Mouse (Mus musculus) layer of hippocampus, postnatal 36 days (tissue): ENCODE measurements at regions not wholly inside any gene's neighbourhood (a gene's known extent, or its start where the extent isn't known, plus 50 kb on each side); places are given as distances from the start of the nearest gene placed in this dataset.

Experiments
- DNase-seq, 2 experiments: peaks; one replicate each; pipeline ENCODE4 v3.0.0; 2022

DNA sequence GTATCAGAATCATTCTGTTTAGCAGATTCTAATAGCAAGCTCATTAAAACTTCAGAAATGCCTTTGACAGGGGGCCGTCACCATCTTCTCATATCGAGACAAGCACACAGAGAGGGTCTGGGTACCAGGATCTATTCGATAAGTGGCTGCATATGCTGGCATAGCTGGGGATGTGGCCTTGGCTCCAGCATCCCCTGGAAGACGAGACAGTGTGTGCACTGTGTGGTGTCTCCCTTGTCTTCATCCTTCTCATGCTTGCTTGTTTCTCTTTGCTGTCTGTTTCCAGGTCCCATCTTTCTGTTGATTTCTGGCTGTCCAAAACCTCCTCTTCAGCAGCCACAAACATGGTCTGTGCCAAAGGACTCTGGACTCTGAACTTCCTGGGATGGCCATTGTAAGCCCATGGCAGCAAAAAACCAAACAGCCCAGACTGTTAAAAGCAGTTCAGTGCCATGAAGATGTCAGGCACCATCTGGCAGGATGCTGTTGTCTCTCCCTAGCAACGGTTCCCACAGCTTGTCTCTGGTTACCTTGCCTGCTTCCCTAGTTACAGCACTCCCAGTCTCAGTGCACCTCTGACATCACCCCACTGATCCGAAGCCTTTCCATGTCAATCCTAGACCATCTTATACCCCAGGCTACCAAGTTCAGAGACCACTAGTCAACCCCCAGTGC, 56.5 kb downstream of the Kctd12 start:
- peak; percentile 60 to 65 for DNase-seq

DNA sequence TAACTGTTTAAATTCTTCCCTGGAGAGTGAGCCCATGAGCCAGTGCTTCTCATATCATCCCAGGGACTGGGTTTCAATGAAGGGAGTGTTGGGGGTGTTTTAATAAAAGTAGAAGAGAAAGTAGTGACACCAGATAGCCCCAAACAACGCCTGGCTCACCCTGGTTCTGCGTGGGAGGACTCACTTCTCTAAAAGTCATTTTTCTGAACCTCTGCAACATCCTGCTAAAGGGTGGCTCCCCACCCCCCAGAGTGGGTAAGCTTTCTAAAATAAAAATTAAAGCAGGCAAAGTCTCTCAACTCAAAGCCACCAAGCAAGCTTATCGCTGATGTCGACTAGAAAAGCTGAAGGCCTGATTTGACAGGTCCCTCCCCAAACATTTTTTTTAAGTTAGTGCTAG, 57.8 kb downstream of the Kctd12 start:
- no peak for DNase-seq

- DNase-seq, result no peak
These were observed 59.9 kb downstream of the Kctd12 start for GRCm38 (mm10) chr14:102922496-102922993.

DNA sequence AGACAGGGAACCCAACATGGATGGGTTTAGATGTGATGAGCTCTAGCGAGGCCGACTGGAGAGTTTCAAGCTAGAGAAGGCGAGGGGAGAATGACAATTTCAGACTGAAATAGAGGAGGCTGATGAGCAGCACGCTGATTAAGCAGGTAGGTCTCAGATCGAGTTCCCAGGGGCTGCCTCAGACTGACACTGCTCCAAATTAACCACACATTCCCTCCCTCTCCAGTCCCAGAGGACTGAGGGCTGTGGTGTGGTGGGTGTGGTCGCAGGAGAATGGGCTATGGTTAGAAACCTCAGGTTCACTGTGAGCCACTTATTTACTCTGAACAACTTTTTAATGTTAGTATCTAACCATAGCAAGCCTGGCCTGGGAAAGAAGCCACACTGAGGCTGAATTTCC, 62.0 kb downstream of the Kctd12 start:
- DNase-seq, result no peak

- no peak for DNase-seq
These were observed 63.1 kb downstream of the Kctd12 start for GRCm38 (mm10) chr14:102919261-102919801.

- DNase-seq, result no peak
These were observed 64.5 kb downstream of the Kctd12 start for GRCm38 (mm10) chr14:102917929-102918328.

GRCm38 (mm10) chr14:102915918-102916317, 66.5 kb downstream of the Kctd12 start:
- DNase-seq, result peak in 1 of 2 experiments; percentile 24

DNA sequence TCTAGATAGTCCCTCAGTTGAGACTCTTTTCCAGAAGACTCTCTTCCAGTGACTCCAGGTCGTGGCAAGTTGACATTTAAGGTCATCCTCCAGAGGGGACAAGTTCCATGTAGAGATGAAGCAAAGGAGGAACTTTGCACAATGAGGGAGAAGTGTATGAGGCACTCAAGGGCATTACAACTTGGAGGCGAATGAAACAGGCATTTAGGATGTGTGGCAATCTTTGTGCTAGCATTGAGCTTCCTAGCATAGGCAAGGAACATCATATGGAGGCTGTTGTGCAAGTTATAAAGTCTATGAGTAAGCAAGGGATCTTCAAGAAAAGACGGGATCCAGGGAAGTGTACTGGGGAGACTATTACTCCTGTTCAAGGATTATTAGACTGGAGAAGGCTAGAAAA, 70.9 kb downstream of the Kctd12 start:
- no peak for DNase-seq

GRCm38 (mm10) chr14:102908990-102909389, 73.4 kb downstream of the Kctd12 start:
- DNase-seq, result no peak

- no peak for DNase-seq
These were observed 74.9 kb downstream of the Kctd12 start for GRCm38 (mm10) chr14:102907411-102908103.

GRCm38 (mm10) chr14:102906826-102907225, 75.6 kb downstream of the Kctd12 start:
- DNase-seq, result no peak

DNA sequence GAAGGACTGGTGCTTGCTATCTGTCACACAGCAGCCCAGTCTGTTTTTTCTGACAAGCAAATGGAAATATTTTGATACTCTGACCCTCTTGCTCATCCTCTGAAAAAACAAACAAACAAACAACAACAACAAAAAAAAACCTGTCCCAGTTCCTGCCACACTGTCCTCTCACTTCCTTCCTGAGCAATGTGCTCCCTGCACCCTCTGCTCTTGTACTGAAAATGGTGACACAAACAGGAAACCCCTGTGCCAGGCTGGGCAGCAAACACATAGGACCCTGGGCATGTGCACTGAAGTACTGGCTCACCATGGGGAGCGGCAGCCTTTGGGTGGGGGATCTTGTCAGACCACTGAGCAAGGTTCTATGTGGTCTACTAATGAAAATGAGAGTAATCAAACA, 76.2 kb downstream of the Kctd12 start:
- no peak for DNase-seq

DNA sequence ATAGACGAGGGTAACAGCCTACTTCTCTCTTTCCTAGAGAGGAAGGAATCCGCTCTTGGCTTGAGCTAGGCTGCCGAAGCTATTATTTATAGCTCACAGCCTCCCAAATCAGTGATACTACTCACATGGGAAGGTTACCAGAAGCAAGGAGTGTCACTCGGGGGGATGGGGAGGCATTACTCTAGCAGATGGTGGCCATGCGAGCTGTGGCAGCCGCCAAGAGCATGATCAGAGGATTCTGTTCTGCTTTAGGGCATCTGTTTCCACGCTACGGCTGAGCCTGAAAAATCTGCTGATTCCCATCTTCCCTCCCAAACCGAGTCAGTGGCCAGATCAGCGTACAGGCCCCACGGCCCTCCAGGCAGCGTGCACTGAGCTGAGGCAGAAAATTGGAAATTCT, 79.5 kb downstream of the Kctd12 start:
- peak; percentile 71 to 79 for DNase-seq

- DNase-seq, result no peak
These were observed 80.2 kb downstream of the Kctd12 start for GRCm38 (mm10) chr14:102902236-102902635.

DNA sequence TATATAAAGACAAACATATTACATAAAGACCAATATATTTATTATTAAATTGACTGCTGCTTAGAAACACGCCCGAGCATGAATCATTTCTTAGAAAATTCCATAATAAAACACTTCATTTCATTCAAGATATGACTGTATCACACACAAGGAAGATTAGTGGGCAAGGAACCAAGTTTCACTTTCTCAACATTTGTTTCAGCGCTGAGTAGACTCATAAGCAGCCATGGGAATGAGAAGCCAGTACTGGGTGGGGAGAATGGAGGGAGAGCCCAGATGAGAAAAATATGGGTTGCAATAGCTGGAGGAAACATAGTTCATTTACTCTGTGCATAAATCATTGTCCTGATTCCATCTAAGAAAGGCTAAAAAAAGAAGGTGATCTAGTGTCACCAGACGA, 84.0 kb downstream of the Kctd12 start:
- no peak for DNase-seq

DNA sequence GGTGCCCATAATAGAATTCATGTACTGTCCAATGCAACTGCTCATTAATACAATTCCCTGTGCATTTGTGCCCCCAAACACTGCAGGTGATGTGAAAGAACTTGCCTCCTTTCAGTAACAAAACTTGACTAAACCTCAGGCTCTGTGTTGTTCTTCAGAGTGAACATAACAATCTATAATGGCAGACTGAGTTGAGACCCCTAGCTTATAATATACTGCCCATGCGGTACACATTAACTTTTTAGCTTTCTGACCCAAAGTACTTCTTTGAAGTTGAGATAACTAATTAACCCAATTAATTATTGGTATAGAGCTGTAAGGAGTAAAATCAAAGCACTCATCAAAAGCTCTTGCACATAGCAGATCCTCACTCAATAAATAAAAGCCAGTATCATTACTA, 85.4 kb downstream of the Kctd12 start:
- no peak for DNase-seq

DNA sequence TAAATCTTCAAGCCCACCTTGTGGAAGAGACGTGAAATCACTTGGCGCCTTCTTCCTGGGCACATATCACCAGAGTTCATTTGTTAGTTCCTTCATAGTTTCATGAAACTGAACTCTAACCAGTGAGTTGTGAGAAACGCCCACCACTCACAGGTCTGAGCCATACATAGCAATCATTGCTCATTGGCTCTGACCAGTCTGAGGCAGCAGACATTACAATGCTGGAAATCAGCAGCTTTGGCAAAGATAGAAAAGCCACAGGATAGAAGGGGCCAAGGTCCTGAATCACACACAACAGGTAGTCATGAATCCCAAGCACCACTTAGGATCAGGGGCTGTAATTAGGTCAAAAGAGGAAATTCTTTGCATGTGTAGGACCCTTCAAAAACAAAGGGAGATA, 85.9 kb downstream of the Kctd12 start:
- no peak for DNase-seq

DNA sequence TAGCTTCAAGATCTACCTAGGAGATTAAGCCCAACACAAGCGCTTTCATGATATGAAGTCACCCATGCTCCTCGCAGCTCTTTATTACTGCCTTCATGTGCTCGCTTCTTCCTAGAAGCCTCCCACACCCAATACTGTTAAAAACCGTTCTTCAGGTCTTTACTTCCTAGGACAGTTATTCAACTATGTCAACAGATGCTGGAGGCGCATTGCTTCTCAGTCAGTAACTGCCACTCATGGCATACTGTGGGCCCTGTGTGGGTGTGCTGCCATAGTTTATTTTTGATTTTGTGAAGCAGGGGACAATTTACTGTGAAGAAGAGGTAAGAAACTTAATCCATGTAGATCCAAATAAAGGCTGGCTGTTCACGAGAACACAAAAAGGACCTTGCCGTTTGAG, 89.2 kb downstream of the Kctd12 start:
- no peak for DNase-seq

- DNase-seq, result no peak
These were observed 90.9 kb downstream of the Kctd12 start for GRCm38 (mm10) chr14:102891552-102891951.

GRCm38 (mm10) chr14:102885240-102885598, 97.2 kb downstream of the Kctd12 start:
- no peak for DNase-seq

- DNase-seq, result no peak
These were observed 97.7 kb downstream of the Kctd12 start for GRCm38 (mm10) chr14:102884539-102885239.

DNA sequence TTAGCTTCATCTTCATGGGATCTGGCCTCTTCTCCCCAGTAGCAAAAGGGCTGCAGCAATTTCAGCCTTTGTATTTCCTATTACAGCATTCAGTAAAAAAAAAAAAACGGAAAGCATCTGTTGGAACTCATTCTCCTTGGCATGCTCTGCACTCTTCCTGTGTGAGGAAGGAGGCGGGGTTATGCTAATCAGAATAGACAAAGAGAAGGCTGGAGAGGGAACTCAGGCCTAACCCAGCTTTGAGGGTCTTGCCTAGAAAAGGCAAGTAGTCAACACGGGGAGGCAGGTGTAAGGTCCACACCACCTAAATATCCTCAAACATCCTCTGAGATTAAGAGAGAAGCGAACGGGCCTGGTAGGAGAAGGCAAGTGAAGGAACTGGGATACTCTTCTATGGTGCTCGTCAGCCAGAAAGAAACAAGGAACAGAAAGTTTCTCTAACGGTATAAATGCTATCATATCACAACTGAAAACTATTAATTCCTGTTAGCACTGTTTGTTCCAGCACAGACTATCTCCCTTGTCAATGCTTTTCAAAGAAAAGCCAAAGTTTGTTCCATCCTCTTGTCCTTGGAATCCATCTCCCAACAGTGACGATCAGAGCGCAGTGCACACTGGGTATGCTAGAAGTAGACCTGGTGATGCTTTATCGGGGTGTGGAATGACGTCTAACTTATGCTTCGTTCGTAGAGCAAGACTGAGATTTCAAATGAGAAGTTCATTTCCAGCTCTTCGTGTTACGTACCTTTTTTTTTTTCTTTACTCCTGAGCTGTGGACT, 98.9 kb downstream of the Kctd12 start:
- DNase-seq, result no peak

GRCm38 (mm10) chr14:102882281-102882680, 100.2 kb downstream of the Kctd12 start:
- no peak for DNase-seq
